Mouse (Mus musculus): ENCODE data around the gene Csf2rb2.

DNA sequence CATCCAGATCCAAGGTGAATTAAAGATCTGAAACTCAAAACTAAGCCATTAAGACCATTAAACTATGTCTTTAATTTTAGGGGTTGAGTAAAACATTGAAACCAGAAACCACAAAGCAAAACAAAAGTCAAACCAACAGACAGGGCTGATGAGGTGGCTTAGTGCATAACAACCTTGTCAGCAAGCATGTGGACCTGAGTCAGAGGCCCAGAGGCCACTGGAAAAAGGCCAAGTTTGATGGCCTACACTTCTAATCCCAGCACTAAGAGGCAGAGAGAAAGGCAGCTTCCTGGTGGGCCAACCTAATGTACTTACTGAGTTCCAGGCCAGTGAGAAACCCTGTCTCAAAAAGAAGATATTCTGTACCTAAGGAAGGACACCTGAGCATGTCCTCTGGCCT lies 4.7 kb downstream of the Csf2rb2 start:
- TF ChIP-seq CTCF (IDR thresholded peaks at IDR 0.05; ENCODE audit: low read depth) (no peak), EP300 (IDR thresholded peaks at IDR 0.05; ENCODE audit: low read depth) (no peak)

Data from liver, embryonic 14.5 days (tissue).